Mouse (Mus musculus) liver, adult 2 months (tissue): Measurements from ENCODE around the gene Ppp2r2d.

Experiments
- CTCF ChIP-seq: fragments of 200-500 bp; IDR thresholded peaks from 2 replicates; pipeline ENCODE4 v1.5.1; 2011; ENCODE audit warnings: low read depth, low read length, control low read depth
- POLR2A ChIP-seq: fragments of 200-500 bp; IDR thresholded peaks from 2 replicates; pipeline ENCODE4 v1.6.1; 2011; ENCODE audit warnings: low read length, control low read depth; ENCODE audit not compliant: insufficient read depth; ENCODE audit errors: extremely low read depth

GRCm38 (mm10) chr7:138813213-138813875, 32.5 kb upstream of the Ppp2r2d start:
- no peak for TF ChIP-seq CTCF
- TF ChIP-seq POLR2A, result no peak
